Mouse (Mus musculus): ENCODE results near the gene Trp53rkb. TPM values are rescaled to one million over a fixed set of nuclear protein-coding genes. Genes with fewer than 3 reads are reported as not detected.

Gene Trp53rkb
- total RNA-seq (2023), result 10 to 100 TPM; 10.5 to 12.6 TPM

GRCm38 (mm10) chr2:166792355-166792754 lies at the start of gene Trp53rkb:
Gene Trp53rkb (plus strand): TSS chr2:166792531.

GRCm38 (mm10) chr2:166805250-166806172 lies 13.2 kb downstream of the Trp53rkb start, which contains the start of gene Arfgef2:
Gene Arfgef2 (plus strand): TSS chr2:166805588.

Other genes starting within 250 kb of the Trp53rkb start
- 100 to 1,000 TPM; 207 to 208 TPM for gene Prex1, start 78.7 kb upstream of the Trp53rkb start, total RNA-seq (2023)
- 10 to 100 TPM; 36.2 to 45.8 TPM for gene Arfgef2, start 13.1 kb downstream of the Trp53rkb start, total RNA-seq (2023)
- gene Cse1l, start 113.5 kb downstream of the Trp53rkb start, total RNA-seq (2023), result 10 to 100 TPM; 57.4 to 64.4 TPM
- 10 to 100 TPM; 59.0 to 64.2 TPM for gene Stau1, start 203.8 kb downstream of the Trp53rkb start, total RNA-seq (2023)
- 100 to 1,000 TPM; 119 to 128 TPM for gene Ddx27, start 222.7 kb downstream of the Trp53rkb start, total RNA-seq (2023)